ENCODE assay signal across 8 mouse cellular contexts in the genomic region with DNA sequence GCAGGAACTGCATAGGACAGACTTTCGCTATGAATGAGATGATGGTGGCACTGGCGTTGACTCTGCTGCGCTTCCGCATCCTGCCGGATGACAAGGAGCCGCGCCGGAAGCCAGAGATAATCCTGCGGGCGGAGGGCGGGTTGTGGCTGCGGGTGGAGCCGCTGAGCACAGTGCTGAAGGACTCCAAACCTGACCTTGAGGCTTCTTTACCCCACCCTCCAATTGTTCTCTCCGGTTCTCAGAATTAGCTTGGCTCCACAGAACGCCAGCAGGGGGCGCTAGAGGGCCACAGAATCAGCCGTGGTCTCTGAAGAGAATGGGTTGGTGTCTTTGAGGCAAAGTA. TPM values are rescaled to one million over a fixed set of nuclear protein-coding genes. Genes with fewer than 3 reads are reported as not detected.
DNase-seq lines count a peak whose midpoint lies in the region; ATAC-seq and TF ChIP-seq lines count a peak whose summit lies in the region.

No protein-coding gene starts in this region.

- no peak for DNase-seq in Patski (ENCODE audit: low read depth, low spot score)
- DNase-seq in cerebellum, postnatal 14 days = peak; percentile 93 to 95
- peak; percentile 86 to 87 for DNase-seq in frontal cortex, postnatal 36 days (ENCODE audit: low spot score in 2 of 2)
- peak; percentile 60 for DNase-seq in left cerebral cortex, adult 11 months (ENCODE audit: low spot score)
- peak; percentile 75 to 85 for DNase-seq in lung, postnatal 4 days
- DNase-seq in retina, postnatal 7 days (ENCODE audit: low read depth, low spot score) = peak; percentile 85
- peak; percentile 79 for DNase-seq in urinary bladder, adult 2 months (ENCODE audit: low spot score)

- peak overlapping the region; percentile 78 for H3K4me2 ChIP-seq in hindbrain, embryonic 15.5 days

- no peaks in the 10 kb centered on the region for H3K36me3 ChIP-seq in hindbrain, embryonic 15.5 days

- H3K4me1 ChIP-seq in hindbrain, embryonic 15.5 days (replicated peaks) = peaks cover 10% of the 10 kb centered on the region

- peak; percentile 57 for ATAC-seq in Patski
- peak; percentile 96 for ATAC-seq in hindbrain, embryonic 15.5 days (ENCODE audit: low FRiP score, low read depth)

- 1% methylated on average over 17 of the region's 17 CpGs for WGBS in hindbrain, embryonic 15.5 days

- TF ChIP-seq CTCF in Patski (IDR thresholded peaks at IDR 0.05) = peak; percentile 96

- CTCF ChIA-PET in Patski (lab: Charles Lee) = no interaction called here

- peaks cover 17% of the 10 kb centered on the region for H3K27me3 ChIP-seq in Patski
- H3K27me3 ChIP-seq in hindbrain, embryonic 15.5 days = no peaks in the 10 kb centered on the region

- H3K4me3 ChIP-seq in hindbrain, embryonic 15.5 days = peak overlapping the region; percentile 45

- in situ Hi-C loops in Patski (cut with MboI; ENCODE audit: low pct_unique_long_range_greater_than_20kb) = no loop called here

- POLR2A ChIA-PET in Patski (lab: Charles Lee) = no interaction called here

- no peaks in the 10 kb centered on the region for H3K9me3 ChIP-seq in hindbrain, embryonic 15.5 days

- H3K27ac ChIP-seq in hindbrain, embryonic 15.5 days (replicated peaks) = peak overlapping the region; percentile 63

- peak overlapping the region; percentile 57 for H3K9ac ChIP-seq in hindbrain, embryonic 15.5 days

RNA-seq across cellular contexts. Expression of a gene that starts 13.8 kb away (rescaled TPM):
- 1.6 TPM for polyA plus RNA-seq in Patski (2021)
- 0.43 and 0.67 TPM in 2 replicates for polyA plus RNA-seq in hindbrain, embryonic 15.5 days (2015; fragmentation: Nextera tagmentation; extraction: Ambion mirVana)
- polyA plus RNA-seq in urinary bladder, adult 2 months (2012; rRNA removed) = 0.01 TPM in 1 of 2 replicates, not detected in the other

RNA-seq across cellular contexts. Expression of a gene that starts 23.8 kb away (rescaled TPM):
- not detected for polyA plus RNA-seq in Patski (2021)
- polyA plus RNA-seq in hindbrain, embryonic 15.5 days (2015; fragmentation: Nextera tagmentation; extraction: Ambion mirVana) = 0.16 TPM in 1 of 2 replicates, not detected in the other
- polyA plus RNA-seq in urinary bladder, adult 2 months (2012; rRNA removed) = 0.19 and 0.50 TPM in 2 replicates

RNA-seq across cellular contexts. Expression of a gene that starts 50.5 kb away (rescaled TPM):
- polyA plus RNA-seq in Patski (2021) = not detected
- polyA plus RNA-seq in hindbrain, embryonic 15.5 days (2015; fragmentation: Nextera tagmentation; extraction: Ambion mirVana) = 2.4 and 3.5 TPM in 2 replicates
- polyA plus RNA-seq in urinary bladder, adult 2 months (2012; rRNA removed) = 140 and 204 TPM in 2 replicates

Comparison
In these comparisons a context has a peak if more than half of its experiments do, and no peak if none do; other contexts are left out.
1. RNA of a gene that starts 50.5 kb away (polyA plus RNA-seq): 140 to 204 TPM in urinary bladder, adult 2 months; 2.4 to 3.5 TPM in hindbrain, embryonic 15.5 days and not detected in Patski (single experiment); every median in the first group is over 10 times any median in the second.